Mouse (Mus musculus): ENCODE data around the gene Carmil1.

- TF ChIP-seq CTCF (IDR thresholded peaks at IDR 0.05; ENCODE audit: extremely low read depth, insufficient read length, insufficient replicate concordance, low read depth, low read length) (no peak), POLR2A (IDR thresholded peaks at IDR 0.05; ENCODE audit: low read depth, low read length) (no peak)
Measured at GRCm38 (mm10) chr13:24244613-24245012, 36.0 kb downstream of the Carmil1 start.
